Mouse (Mus musculus) kidney, adult 2 months (tissue): ENCODE results near the gene Rubcnl.

Source experiments
- CTCF ChIP-seq: fragments of 200-500 bp; conservative IDR thresholded peaks from 2 replicates; pipeline ENCODE4 v1.5.1; 2011; ENCODE audit warnings: low read depth, mild to moderate bottlenecking, control low read depth, low read length, moderate library complexity, mixed read lengths; ENCODE audit not compliant: insufficient read depth, insufficient read length
- POLR2A ChIP-seq: fragments of 200-500 bp; IDR thresholded peaks from one replicate; pipeline ENCODE4 v1.6.1; 2011; ENCODE audit warnings: low read depth, low read length, control low read depth

DNA sequence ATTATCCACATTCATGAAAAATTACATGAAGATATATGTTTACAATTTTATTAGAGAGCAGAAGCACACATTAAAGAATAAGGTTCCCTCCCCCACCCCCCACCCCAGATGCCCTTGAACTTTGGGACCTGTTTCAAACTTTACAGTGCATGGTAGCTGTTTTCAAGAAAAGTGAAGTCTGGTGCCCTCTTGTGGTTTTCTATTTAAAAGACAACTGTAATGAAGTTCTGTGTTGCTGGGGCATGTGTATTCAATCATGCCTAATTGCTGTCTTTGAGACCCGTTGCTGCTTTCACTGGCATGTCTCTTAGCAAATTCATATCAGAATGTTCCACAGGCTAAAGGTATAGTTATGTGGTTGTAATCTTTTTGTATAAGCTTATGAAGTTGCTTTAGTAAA, 25.3 kb upstream of the Rubcnl start:
- TF ChIP-seq CTCF (peak; percentile 25; the same call in 1 of the 2 replicates), POLR2A (no peak)
